Mouse (Mus musculus) testis, adult 2 months (tissue): ENCODE data around the gene Mab21l2.

Experiments
- CTCF ChIP-seq: fragments of 200-500 bp; IDR thresholded peaks from 2 replicates; pipeline ENCODE4 v1.5.1; 2012; ENCODE audit warnings: low read depth, mild to moderate bottlenecking, inconsistent platforms, low read length, moderate library complexity; ENCODE audit not compliant: control insufficient read depth, insufficient read depth, insufficient replicate concordance
- POLR2A ChIP-seq: fragments of 200-500 bp; IDR thresholded peaks from 2 replicates; pipeline ENCODE4 v1.6.1; 2012; ENCODE audit warnings: low read depth, mild to moderate bottlenecking, inconsistent platforms, low read length, moderate library complexity; ENCODE audit not compliant: control insufficient read depth

DNA sequence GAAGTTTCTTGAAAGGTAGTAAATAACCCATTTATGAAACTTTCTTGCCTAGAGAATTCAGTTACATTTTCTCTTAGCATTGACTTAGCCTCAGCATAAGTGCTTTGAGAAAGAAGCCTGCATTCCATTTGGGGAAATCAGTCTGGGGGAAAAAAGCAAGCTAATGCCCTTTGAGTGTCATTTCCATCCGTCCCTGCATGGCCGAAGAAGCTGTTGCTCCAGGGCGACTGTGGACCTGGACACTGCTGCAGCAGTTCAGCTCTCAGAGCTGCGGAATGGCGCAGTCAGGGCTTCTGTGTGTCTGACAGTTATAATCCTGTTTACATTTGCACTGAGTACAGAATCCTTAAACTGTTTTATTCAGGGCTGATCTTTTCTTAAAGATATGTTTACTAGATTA is 3.7 kb upstream of the Mab21l2 start:
- TF ChIP-seq CTCF (no peak), POLR2A (no peak)
